9 mouse cellular contexts compared by ENCODE assay signal in the genomic region with DNA sequence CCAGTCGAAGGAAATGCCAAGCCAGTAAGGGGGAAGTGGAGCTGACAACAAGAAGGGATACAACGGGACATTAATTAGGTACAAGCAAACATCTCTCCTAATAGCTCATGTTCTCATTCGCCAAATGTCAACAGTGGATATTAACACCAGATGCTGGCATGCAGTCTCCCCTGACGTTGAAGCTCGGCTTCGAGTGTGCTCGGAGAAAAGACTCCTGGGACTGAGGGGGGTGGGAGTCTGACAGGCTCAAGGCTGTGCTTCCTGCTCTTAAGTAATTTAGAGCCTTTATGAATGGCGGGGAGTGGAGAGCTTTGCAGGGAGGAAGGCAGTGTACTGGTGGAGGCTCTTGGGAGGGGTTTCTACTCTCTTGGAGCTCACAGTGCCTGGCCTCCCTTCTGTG.
DNase-seq lines count a peak whose midpoint lies in the region; ATAC-seq and TF ChIP-seq lines count a peak whose summit lies in the region.
"Had no signal": no experiment of that assay in that cellular context is flagged by ENCODE, and none has a peak within 500 bp of the region (broad histone marks: within the 10 kb centered on the region; RNA-seq: fewer than 3 reads in every experiment).

No protein-coding gene starts in this region.

- WGBS in embryonic facial prominence, embryonic 11.5 days, result 5% methylated on average over 8 of the region's 8 CpGs
- WGBS in heart, embryonic 12.5 days, result 28% methylated on average over 8 of the region's 8 CpGs
- WGBS in midbrain, postnatal 0 days, result 30% methylated on average over 8 of the region's 8 CpGs

- no peak for TF ChIP-seq CTCF in midbrain, postnatal 0 days (IDR thresholded peaks at IDR 0.05)

- H3K27me3 ChIP-seq in embryonic facial prominence, embryonic 11.5 days (ENCODE audit: control insufficient read depth, insufficient read depth, low read length), result no peaks in the 10 kb centered on the region
- H3K27me3 ChIP-seq in heart, embryonic 12.5 days (replicated peaks), result no peaks in the 10 kb centered on the region
- H3K27me3 ChIP-seq in midbrain, postnatal 0 days (ENCODE audit: insufficient read depth, low read length), result no peaks in the 10 kb centered on the region; the same call in 1 of the 2 replicates

- H3K27ac ChIP-seq in embryonic facial prominence, embryonic 11.5 days (replicated peaks; ENCODE audit: low read depth, low read length), result no peak overlapping the region
- no peak overlapping the region for H3K27ac ChIP-seq in heart, embryonic 12.5 days (ENCODE audit: poor library complexity, severe bottlenecking)
- H3K27ac ChIP-seq in midbrain, postnatal 0 days (ENCODE audit: low read depth, low read length), result no peak overlapping the region
- H3K27ac ChIP-seq: macrophage had no signal

- no peaks in the 10 kb centered on the region for H3K9me3 ChIP-seq in embryonic facial prominence, embryonic 11.5 days (replicated peaks; ENCODE audit: control insufficient read depth, low read length)
- H3K9me3 ChIP-seq in heart, embryonic 12.5 days (replicated peaks), result no peaks in the 10 kb centered on the region
- H3K9me3 ChIP-seq in midbrain, postnatal 0 days (ENCODE audit: low read length), result no peaks in the 10 kb centered on the region

- H3K4me1 ChIP-seq in embryonic facial prominence, embryonic 11.5 days (ENCODE audit: control insufficient read depth, insufficient read depth, low read length), result peaks cover 6% of the 10 kb centered on the region
- peaks cover 17% of the 10 kb centered on the region for H3K4me1 ChIP-seq in heart, embryonic 12.5 days (replicated peaks)
- peaks cover 8% of the 10 kb centered on the region for H3K4me1 ChIP-seq in midbrain, postnatal 0 days (ENCODE audit: insufficient read depth, low read length)

- no peaks in the 10 kb centered on the region for H3K36me3 ChIP-seq in embryonic facial prominence, embryonic 11.5 days (replicated peaks; ENCODE audit: control insufficient read depth, insufficient read depth, low read depth, low read length)
- no peaks in the 10 kb centered on the region for H3K36me3 ChIP-seq in heart, embryonic 12.5 days
- no peaks in the 10 kb centered on the region for H3K36me3 ChIP-seq in midbrain, postnatal 0 days (ENCODE audit: insufficient read depth, low read length)

- peak; percentile 33 for DNase-seq in brain, adult 2 months (ENCODE audit: low read depth, low spot score)
- peak; percentile 90 for DNase-seq in embryonic facial prominence, embryonic 11.5 days (ENCODE audit: low spot score)
- DNase-seq in kidney, postnatal 36 days, result peak; percentile 17 to 28
- peak; percentile 38 for DNase-seq in midbrain, postnatal 0 days (ENCODE audit: low spot score)
- DNase-seq in spleen, adult 18-20 months, result no peak
- no peak for DNase-seq in left cerebral cortex, postnatal 4 days
- DNase-seq in thymus, postnatal 36 days, result no peak

- intact Hi-C loops in left cerebral cortex, postnatal 4 days (cut with DNase I), result no loop called here

- H3K4me3 ChIP-seq in embryonic facial prominence, embryonic 11.5 days (ENCODE audit: low read depth, low read length), result no peak overlapping the region
- no peak overlapping the region for H3K4me3 ChIP-seq in heart, embryonic 12.5 days
- no peak overlapping the region for H3K4me3 ChIP-seq in midbrain, postnatal 0 days (ENCODE audit: low read depth, low read length)

- 0 out of 2 replicates have a peak overlapping the region, but pooled peaks have one; percentile 1 for H3K4me2 ChIP-seq in embryonic facial prominence, embryonic 11.5 days (ENCODE audit: low read depth, low read length)
- H3K4me2 ChIP-seq in heart, embryonic 12.5 days, result peak overlapping the region; percentile 38
- no peak overlapping the region for H3K4me2 ChIP-seq in midbrain, postnatal 0 days (ENCODE audit: low read depth, low read length, poor library complexity, severe bottlenecking)

- peak; percentile 71; the same call in 1 of the 2 replicates for ATAC-seq in embryonic facial prominence, embryonic 11.5 days (replicated peaks; ENCODE audit: insufficient number of reproducible peaks, low FRiP score, low TSS enrichment, low read depth)
- no peak for ATAC-seq in heart, embryonic 12.5 days (ENCODE audit: insufficient number of reproducible peaks, low FRiP score)
- ATAC-seq in midbrain, postnatal 0 days (ENCODE audit: low FRiP score), result no peak

- no peak overlapping the region for H3K9ac ChIP-seq in embryonic facial prominence, embryonic 11.5 days (replicated peaks; ENCODE audit: low read length)
- no peak overlapping the region for H3K9ac ChIP-seq in heart, embryonic 12.5 days
- H3K9ac ChIP-seq in midbrain, postnatal 0 days (replicated peaks; ENCODE audit: low read length, poor library complexity, severe bottlenecking), result no peak overlapping the region

Comparison
In these comparisons a context has a peak if more than half of its experiments do, and no peak if none do; other contexts are left out.
1. DNase-seq: peak in brain, adult 2 months (single experiment), embryonic facial prominence, embryonic 11.5 days (single experiment), kidney, postnatal 36 days (2 of 2) and midbrain, postnatal 0 days (single experiment); none in spleen, adult 18-20 months (0 of 2), left cerebral cortex, postnatal 4 days (single experiment) and thymus, postnatal 36 days (0 of 2).